Comparison of ENCODE assay signal across 8 mouse cellular contexts in genomic region chr11:79427638-79428037, GRCm38 (mm10).
DNase-seq lines count a peak whose midpoint lies in the region; ATAC-seq and TF ChIP-seq lines count a peak whose summit lies in the region.

No protein-coding gene starts in this region.

- H3K4me3 ChIP-seq in heart, postnatal 0 days (ENCODE audit: low read depth, low read length): no peak overlapping the region
- no peak overlapping the region for H3K4me3 ChIP-seq in thymus, adult 2 months (ENCODE audit: control insufficient read depth, insufficient read depth, low read length)

- 0 out of 2 replicates have a peak, but pooled peaks cover 5% of the 10 kb centered on the region for H3K36me3 ChIP-seq in heart, postnatal 0 days (replicated peaks; ENCODE audit: control insufficient read depth, insufficient read depth, low read length)
- H3K36me3 ChIP-seq in thymus, adult 2 months (ENCODE audit: control insufficient read depth, insufficient read depth, low read length): no peaks in the 10 kb centered on the region

- DNase-seq in heart, postnatal 0 days (ENCODE audit: low spot score): peak; percentile 85
- DNase-seq in heart, adult 11 months: no peak
- DNase-seq in thymus, adult 2 months: peak; percentile 9
- DNase-seq in thymus, postnatal 36 days: no peak
- peak; percentile 51 for DNase-seq in c-Kit-positive CD71-positive TER-119-negative erythroid progenitor cells, embryonic 14.5 days (ENCODE audit: low read depth)
- DNase-seq in kidney, postnatal 4 days: peak; percentile 20 to 44
- DNase-seq in retina, embryonic 14.5 days (ENCODE audit: low spot score): peak; percentile 82
- no peak for DNase-seq in spleen, adult 18-20 months

- TF ChIP-seq POLR2A in thymus, adult 2 months (IDR thresholded peaks at IDR 0.05; ENCODE audit: control insufficient read depth, extremely low read depth, insufficient read depth, low read length, poor library complexity): no peak

- peak; percentile 71 for TF ChIP-seq CTCF in heart, postnatal 0 days (IDR thresholded peaks at IDR 0.05; ENCODE audit: low read depth)
- TF ChIP-seq CTCF in thymus, adult 2 months (IDR thresholded peaks at IDR 0.05; ENCODE audit: borderline replicate concordance, control insufficient read depth, extremely low read depth, insufficient read depth, low read length, poor library complexity): no peak

- ATAC-seq in heart, postnatal 0 days (ENCODE audit: insufficient read depth, low read depth): no peak

- no peaks in the 10 kb centered on the region for H3K4me1 ChIP-seq in heart, postnatal 0 days (ENCODE audit: control insufficient read depth, insufficient read depth)
- no peaks in the 10 kb centered on the region for H3K4me1 ChIP-seq in thymus, adult 2 months (replicated peaks; ENCODE audit: control insufficient read depth, insufficient read depth, low read length)

- H3K4me2 ChIP-seq in heart, postnatal 0 days (ENCODE audit: low read depth, low read length): no peak overlapping the region

- WGBS in heart, postnatal 0 days: 0% methylated on average over 2 of the region's 2 CpGs
- 5% methylated on average over 2 of the region's 2 CpGs for WGBS in thymus, adult 2 months

- no peak overlapping the region for H3K27ac ChIP-seq in heart, postnatal 0 days (ENCODE audit: low read depth)
- H3K27ac ChIP-seq in thymus, adult 2 months (ENCODE audit: control insufficient read depth, insufficient read depth, low read length): no peak overlapping the region

- no peaks in the 10 kb centered on the region for H3K27me3 ChIP-seq in heart, postnatal 0 days (ENCODE audit: control insufficient read depth, insufficient read depth, low read length)
- no peaks in the 10 kb centered on the region for H3K27me3 ChIP-seq in thymus, adult 2 months (ENCODE audit: control insufficient read depth, insufficient read depth, low read length)

- no peaks in the 10 kb centered on the region for H3K9me3 ChIP-seq in heart, postnatal 0 days (replicated peaks; ENCODE audit: control insufficient read depth, low read length)

- H3K9ac ChIP-seq in heart, postnatal 0 days (replicated peaks; ENCODE audit: low read depth, low read length): no peak overlapping the region

- no peak for TF ChIP-seq EP300 in heart, postnatal 0 days (IDR thresholded peaks at IDR 0.05; ENCODE audit: low read depth)

Comparison
In these comparisons a context has a peak if more than half of its experiments do, and no peak if none do; other contexts are left out.
1. DNase-seq: peak in heart, postnatal 0 days (single experiment), thymus, adult 2 months (single experiment), c-Kit-positive CD71-positive TER-119-negative erythroid progenitor cells, embryonic 14.5 days (single experiment), kidney, postnatal 4 days (2 of 2) and retina, embryonic 14.5 days (single experiment); none in heart, adult 11 months (single experiment), thymus, postnatal 36 days (0 of 2) and spleen, adult 18-20 months (0 of 2).